Mouse (Mus musculus): ENCODE measurements around the gene Wdr4.

DNA sequence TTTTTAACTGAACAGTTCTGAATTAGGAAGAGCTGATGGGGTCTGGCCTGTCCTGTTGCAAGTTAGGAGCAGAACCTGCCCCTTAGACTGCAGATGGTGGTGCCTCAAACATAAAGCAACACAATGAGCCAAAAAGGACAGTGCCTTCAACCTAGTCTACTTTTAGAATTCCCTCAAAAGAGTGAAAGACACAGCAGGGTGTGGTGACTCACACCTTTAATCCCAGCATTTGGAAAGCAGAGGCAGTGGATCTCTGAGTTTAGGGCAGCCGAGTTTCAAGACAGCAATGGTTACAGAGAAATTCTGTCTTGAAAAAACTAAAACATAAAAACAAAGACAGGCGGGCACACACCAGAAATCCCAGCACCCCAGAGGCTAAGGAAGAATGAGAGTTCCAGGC, 15.8 kb downstream of the Wdr4 start:
- TF ChIP-seq POLR2A (IDR thresholded peaks at IDR 0.05; ENCODE audit: borderline replicate concordance, insufficient read depth, low read length) (no peak), CTCF (IDR thresholded peaks at IDR 0.05; ENCODE audit: borderline replicate concordance, insufficient read depth, low read depth, low read length) (no peak)

All from cerebellum, adult 2 months (tissue).